Mouse (Mus musculus) skeletal muscle tissue, adult 2 months (tissue): ENCODE data around the gene Plekha7.

Source experiments
- DNase-seq: peaks from one replicate; pipeline ENCODE4 v3.0.0-alpha.2; 2012; ENCODE audit warnings: low read depth, low spot score

Gene Plekha7

DNA sequence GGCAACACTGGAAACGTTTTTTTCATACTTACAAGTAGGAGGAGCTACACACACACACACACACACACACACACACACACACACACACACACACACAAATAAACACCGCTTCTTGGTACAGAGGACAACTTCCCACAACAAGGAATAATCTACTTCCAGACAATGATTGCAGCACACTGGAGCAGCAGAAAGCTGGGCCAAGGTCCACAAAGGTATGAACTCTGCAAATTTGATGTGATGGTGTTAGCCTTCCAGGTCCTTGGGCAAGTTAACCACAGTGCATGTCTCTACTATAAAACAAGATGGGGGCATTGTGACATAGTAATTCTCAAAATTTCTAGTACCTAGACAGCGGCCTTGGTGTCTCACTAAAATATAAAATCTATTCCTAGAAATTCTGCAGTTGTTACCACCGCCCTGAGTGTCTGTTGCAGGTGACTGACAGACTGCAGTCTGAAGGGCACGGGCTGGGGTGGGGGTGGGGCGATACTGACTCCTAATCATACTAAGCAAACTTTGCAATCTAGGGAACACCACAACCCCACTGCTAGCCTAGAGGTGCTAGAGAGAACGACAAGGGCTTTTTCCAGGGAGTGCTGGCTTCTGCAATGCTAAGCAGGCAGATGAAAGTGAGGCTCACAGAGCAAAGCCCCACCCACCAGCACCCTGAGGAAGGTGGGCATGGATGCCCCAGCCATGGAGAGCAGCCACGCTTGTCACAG, 85.7 kb downstream of the Plekha7 start:
- DNase-seq: no peak

DNA sequence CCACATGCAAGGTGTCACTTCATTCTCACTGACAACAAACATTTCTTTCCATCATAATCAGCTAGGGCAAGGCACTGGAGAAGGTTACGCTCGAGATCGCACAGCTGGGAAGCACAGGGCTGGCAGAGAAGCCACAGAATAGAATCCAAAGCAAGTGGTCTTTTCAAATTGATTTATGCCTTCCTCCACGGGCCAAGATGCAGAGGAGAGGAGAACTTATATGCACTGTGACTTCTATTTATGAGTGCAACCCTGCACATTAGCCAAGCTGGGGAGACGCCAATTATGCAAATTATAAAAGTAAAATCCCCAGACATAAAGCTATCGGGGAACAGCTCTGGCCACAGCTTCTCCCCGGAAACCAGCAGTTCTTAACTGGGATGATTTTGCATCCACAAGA, 86.3 kb downstream of the Plekha7 start:
- no peak for DNase-seq

DNA sequence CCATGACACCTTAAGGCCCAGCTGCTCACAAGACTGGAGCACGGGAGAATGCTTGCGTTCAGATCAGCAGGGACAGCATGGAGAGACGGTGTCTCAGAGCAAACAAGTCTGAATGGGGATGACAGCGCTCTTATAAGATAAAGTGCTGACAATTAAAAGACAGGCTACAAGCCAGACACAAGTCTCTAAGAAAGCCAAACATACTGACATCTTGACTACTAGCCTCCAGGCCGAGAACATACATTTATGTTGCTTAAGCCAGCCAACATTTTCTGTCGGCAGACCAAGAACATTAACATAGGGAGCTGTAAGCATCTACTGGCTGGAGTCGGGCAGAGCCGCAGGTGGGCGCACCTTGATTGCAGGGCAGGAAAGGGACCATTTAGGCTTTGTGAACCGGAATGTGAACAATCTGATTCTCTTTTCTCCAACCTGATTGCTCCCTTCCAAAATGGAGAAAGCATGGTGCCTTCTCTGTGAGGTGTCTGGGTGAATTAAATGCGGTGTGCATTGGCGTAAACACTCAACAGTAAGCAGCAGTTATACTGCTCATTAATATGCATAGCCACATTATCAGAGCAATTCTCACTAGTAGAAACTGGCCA, 88.0 kb downstream of the Plekha7 start:
- no peak for DNase-seq

DNA sequence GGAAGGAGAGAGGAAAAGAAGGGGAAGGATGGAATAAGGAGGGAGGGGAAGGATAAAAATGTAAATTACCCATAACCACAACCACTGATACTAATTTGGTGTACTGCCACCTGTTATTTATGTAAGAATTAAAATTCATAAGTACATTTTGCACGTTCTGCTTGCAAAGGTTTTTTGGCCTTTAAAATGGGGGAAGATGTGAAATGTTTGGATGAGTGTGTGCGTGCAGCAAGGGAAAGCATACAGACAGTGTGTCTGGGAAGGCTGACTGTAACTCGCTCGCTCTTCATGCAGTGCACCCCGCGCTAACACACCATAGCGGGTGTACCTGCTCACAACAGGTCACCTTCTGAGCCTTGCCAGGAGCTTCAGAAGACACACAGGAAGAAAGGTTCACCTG, 90.4 kb downstream of the Plekha7 start:
- no peak for DNase-seq

DNA sequence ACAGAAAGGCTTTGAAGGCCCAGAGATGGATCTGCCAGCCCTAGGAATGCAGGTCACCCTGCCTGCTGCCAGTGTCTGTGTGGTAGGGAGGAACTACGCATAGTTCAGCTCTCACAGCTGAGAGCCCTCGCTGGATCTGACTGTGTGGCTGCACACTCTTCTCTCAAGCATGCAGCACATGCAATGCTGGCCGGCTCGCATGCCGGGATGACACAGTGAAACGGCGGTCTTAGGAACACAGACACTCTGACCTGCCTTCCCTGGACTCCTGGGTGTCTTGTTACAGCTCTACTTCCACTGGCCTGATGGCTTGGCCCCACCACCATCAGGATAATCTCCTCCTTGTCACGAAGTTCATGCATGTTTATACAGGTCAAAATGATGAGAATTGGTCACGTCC, 96.3 kb downstream of the Plekha7 start:
- no peak for DNase-seq

DNA sequence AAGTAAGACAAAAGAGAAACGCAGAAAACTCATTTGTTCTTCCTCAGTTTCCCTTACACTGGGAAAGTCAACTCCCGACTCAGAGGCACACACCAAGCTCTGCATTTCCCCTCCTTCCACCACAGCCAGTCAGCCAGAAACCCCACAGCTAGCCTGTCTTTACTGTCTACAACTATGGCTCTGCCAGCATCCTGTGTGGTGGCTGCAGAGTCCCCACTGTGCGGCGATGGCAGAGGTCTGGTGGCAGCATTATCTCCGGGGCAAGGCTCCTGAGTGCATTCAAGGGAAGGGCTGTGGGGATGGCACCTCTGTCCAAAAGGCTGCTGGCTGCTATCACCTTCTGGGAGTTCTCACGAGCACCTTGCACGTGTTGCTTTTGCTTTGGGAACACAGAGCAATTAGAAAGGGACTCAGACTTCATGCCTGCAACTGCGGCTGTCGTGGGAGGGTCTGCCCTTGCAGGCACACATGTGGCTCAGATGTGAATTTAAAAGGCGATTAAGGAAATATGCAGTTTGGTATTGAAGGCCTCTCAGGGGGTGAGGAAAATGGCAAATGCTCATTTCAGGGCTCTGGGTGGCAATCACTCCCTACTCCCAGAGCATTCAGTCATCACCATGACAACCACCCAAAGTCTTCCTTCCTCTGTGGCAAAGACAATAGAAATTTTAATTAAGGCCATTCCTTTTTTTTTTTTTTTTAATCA, 98.1 kb downstream of the Plekha7 start:
- DNase-seq: no peak

DNA sequence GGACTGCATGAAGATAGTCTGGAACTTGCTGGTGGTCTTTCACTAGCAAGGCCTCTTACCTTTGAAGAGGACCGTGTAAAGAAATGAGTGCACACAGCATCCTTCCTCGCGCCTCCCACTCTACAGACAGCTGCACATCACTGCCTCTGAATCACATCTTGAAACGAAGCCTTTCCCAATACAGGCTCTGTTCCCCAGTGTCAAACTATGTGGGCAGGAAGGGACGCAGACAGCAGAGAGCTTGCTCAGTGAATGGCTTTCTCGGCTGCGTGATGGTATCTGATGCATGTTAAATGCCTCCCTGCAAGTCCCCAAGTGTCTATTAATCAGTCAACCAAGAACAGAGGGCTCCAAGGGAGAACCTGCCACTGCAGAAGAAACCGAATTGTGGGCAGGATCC, 99.3 kb downstream of the Plekha7 start:
- DNase-seq: no peak

DNA sequence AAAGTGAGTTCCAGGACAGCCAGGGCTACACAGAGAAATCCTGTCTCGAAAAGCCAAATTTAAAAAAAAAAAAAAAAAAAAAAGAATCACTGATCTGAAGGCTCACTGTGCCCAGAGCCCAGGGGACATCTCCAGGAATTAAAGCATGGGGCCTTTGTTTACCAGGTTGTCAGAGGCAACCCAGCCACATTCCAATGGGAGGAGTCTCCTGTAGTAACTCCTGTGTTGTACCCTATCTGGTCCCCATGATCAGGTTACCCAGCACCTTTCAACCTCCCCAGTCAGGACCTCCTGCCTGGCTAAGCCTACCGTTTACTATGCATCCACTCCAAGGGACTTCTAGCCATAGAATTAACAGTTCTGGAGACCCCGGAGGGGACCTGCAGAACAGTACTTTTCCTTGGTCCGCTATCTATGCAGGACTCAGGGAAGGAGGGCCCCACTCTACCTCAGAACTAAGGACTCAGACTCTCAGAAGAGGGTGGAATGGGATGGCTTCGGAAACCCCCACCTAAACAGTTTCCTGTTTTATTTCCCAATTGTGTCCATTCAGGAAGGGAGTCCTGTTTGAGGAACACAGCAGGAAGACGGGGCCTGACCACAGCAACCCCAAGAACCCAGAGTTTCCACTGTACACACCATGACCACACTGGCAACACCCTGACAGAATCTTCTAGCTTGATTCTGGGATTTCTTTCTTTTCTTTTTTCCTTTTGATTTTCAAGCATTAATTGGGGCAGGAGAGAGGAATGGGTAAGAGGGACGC, 101.2 kb downstream of the Plekha7 start:
- DNase-seq: no peak

DNA sequence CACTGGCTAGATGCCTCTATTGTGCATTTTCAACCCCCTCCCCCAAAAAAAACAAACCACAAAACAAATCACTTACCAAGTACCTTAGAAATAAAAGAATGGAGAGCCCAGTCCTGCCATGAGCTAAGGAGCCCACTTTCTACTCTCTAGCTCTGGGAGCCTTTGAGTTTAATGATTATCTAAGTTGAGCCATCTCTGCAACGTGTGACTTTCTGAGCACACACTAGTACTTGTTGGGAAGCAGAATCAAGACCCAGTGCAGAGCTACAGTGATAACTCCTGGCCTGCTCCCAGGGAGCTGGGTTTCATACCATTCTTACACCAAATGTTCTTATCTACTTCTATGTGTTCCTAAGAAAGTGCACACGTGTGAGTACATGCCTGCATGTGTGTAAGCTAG, 102.7 kb downstream of the Plekha7 start:
- DNase-seq: no peak

DNA sequence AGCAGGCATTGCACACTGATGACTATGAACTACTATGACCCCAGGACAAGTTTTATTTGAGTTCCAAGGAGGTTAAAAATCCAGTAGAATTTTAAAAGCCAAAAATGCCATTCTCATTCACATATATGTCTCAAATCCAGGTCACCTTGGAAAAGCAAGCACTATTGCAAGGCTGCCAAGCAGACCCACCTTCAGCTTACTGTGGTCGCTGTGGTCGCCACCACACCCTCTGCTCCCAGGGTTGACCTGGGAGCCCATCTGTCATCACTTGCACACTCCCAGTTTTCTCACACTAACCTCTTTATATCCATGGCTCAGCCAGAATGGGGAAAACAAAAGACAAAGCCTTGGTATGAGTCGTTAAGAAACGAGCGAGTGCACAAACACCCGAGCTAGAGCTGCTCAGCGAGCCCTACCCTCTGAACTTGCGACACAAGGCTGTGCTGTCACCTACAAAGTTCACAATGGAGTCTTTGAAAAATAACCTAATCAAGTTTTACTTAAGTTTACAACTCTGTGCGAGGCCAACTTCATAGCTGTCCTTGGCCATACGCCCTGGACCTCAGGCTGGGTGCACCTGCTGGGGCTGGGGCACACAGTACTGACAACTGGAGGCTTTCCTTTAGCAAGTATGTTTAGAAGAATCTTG, 106.0 kb downstream of the Plekha7 start:
- DNase-seq: no peak

DNA sequence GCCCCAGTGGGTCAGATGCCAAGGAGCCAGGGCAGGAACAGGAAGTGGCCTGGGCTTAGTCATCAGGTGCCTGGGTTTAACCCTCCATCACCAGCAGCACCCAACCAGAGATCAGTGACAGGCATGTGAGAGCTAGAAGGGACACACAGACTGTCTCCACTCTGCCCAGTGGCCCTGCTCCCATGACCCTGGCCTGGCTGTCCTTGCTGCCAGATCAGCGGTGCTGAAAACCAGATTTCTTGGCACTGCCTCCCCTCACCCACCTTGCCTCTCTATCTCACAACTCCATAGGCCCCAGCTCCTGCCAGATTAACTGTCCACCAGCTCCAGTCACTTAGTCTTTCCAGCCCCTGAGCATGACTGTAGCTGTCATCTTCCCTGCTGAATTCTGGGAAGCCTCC, 107.2 kb downstream of the Plekha7 start:
- DNase-seq: no peak

DNA sequence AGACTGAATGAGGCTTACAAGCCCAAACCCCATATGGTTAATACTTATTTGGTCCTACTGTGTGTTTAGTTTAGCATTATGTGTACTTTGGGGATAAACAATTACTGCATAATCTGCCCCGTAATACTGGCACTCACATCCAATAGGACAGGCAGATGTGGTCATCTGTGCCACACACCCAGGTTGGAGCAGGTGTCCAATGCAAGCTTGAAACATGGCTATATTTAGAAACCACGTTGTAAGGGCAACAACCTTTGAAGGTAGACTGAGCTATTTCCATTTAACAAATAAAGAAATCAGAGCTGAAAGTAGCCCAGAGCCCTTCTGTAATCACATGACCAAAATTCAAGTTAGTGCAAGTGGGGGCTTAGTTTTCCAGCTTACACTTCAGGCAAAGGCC, 107.6 kb downstream of the Plekha7 start:
- no peak for DNase-seq

DNA sequence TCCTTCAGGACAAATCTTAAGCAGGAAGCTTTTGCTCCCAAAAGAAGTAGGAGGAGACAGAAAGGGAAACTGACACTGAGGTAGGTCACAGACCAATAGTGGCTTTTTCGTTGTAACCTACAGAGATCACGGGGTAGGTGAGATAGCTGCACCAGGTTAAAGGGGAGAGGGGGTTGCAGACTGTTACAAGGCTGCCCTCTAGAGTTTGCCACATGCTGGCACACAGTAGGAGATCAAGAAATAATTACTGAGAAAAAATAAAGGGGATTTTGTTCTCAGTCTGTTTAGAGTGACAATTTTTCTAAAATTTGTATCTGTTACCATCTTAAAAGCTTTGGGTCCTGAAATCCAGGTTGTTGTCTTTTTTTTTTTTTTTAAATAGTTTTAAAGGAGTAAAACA, 109.3 kb downstream of the Plekha7 start:
- no peak for DNase-seq

DNA sequence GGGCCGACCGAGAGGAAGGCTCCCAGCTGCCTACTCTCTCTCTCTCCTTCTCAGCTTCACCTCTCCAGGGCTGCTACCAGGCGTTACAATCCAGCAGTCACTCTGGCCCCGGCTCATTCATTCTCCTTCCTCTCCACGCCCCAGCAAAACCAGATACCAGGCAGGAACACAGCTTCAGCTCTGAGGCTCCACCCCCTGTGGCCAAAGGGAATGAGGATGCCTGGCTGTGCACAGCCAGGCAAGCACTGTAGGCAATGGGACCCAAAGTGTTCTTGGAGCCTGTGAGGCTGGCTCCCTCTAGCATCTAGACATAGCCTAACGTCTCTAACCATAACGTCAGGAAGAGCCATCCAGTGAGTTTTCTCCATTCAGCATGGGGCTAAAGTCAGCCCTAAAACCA, 109.8 kb downstream of the Plekha7 start:
- no peak for DNase-seq

DNA sequence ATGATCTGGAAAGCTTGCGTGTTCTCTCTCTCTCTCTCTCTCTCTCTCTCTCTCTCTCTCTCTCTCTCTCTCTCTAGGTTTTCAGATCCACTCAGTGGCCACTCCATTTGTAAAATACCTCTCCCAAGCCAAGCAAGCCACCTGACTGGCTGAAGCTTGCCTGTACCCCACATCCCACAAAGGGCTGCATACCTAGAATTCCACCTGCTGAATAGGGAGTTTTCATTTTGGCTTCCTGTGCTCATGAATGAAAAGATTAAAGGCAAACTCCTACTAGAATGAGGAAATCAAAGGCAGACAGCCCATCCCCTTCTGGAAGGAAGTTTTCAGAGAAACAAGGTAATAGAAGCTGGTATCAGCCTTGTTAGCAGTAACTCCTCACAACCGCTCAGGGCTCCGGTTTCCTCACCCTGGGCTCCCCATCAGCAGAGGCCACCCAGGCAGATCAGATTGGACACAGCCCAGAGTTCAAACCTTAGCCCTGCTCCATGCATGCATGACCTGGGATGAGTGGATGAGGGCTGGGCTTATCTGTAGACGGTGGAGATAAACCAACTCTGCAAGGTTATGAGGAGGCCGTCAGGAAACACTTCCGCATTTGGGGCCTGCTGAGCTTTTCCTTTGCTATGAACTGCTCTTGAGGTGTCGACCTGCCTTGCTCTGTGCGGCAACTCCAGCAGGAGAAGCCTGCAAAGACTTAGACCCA, 111.0 kb downstream of the Plekha7 start:
- DNase-seq: no peak

DNA sequence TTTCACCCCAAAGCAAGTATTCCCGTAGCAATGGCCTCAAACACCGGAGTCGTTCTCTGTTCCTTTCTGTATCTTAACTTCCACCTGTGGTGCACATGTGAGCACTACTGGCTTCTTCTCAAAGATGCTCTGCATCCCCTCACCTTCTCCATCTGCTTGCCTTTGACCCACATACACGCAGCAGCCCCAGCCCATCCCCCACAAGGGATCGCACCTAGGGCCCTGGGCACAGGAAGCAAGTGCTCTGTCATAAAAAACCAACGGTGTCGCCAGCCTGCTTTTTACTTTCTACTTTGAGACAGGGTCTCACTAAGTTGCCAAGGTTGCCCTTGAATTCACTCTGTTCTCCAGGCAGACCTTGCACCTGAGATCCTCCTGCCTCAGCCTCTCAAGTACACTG, 113.2 kb downstream of the Plekha7 start:
- DNase-seq: no peak

DNA sequence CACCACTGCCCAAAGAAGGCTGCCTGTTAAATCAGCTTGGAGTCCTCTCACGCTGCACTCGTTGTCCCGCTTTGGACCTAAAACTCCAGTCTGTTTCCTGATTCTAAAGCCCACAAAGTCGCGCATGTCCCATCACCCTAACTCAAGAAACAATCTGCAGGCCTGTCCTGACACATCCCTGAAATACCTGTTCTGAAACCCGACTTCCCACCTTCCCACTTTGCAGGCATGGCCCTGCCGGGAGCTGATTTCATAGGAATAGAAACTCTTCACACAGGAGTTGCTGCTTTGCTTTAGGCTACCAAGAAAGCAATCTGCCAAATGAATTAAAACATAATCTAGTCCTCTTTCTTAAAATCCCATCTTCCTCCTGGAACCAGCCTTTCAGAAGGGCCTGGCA, 115.2 kb downstream of the Plekha7 start:
- DNase-seq: no peak

DNA sequence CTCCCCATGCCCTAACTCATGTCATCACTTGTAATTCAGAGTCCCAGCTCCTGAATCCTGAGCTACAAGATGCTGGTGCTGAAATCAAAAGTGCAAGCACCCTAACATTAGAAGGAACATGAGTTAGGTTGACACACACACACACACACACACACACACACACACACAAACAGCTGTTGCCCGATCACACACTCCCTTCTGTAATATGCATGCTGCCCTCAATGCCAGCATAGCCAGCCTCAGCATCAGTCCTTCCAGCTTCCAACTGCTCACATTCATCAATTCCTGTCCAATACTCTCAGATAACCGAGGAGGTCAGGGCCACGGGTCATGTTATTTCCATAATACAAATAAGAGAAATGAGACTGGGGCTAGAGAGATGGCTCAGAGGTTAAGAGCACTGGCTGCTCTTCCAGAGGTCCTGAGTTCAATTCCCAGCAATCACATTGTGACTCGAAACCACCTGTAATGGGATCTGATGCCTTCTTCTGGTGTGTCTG, 116.0 kb downstream of the Plekha7 start:
- no peak for DNase-seq

DNA sequence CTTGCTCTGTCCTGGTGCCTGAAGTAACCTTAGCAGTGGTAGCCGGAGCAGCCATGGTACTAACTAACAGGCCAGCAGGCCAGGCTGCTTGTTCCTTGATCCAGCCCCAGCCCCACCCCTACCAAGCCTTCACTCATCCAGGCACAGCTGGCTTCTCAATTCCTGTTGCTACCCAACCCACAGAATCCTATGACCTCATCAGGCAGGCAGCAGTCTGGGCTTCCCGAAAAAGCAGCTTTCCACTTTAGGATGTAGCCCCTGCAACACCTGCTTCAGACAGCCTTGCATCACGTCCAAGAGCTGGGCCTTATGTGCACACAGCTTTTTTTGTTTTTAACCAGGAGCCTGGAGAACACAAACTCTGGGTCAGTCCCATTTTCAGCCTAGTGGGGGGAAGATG, 117.0 kb downstream of the Plekha7 start:
- no peak for DNase-seq

DNA sequence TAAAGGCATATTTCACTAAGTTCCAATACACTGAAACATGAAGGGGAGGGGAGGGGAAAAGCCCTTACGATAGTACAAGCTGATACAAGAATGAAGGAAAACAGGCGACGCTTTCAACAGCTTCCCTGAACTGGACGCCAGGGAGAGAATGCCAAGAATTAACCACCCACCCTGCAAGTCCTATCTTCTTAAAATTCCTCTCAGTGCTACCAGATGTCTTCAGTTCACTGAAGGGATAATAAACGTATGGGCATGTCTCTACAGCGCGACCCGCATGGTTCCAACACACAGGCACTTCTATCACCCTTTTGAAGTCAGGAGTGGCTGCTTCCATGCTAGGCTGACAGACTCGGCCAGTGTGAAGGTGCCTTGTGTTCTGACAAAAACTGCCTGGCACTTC, 118.5 kb downstream of the Plekha7 start:
- DNase-seq: no peak

DNA sequence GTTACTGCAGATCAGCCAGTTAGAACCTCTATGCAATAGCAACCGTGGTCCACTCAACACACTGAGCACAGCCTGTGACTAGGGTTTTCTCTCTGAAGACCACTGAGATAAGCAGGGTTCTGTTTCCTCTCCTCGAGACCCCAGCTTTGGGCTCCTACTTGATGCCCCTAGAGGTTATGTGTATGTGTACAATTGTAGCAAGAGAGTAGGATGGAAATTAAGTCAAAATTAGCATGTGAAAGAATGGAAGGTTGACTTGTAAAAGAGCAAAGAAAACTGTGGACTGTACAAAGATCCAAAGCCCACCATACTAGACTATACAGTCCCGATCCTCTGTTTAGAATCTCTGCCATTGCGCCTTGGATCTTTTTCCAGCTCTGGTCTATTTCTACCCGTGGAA, 119.8 kb downstream of the Plekha7 start:
- no peak for DNase-seq
